Mouse (Mus musculus): ENCODE measurements around the gene Maml3. TPM values are rescaled to one million over a fixed set of nuclear protein-coding genes. Genes with fewer than 3 reads are reported as not detected.

The Maml3 gene
- polyA plus RNA-seq, 1 experiment from 2014 or later: 0.69 TPM

DNA sequence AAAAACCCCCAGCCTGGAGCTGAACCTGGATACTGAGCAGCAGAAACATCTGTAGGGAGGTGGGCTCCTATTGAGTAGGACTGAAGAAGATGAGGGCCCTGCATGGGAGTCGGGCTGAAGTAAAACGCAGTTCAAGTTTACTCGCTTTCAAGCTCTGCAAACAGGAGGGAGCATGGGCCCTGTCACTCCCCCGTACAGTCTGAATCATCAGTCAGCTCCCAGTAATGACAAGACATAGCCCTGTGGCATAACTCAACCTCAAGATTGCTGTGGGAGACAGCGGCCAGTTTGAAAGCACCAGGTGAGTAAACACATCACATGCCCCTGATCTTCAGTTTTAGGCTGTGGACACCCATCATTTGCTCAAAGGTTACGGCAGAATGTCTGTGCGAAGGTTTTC is 139.0 kb downstream of the Maml3 start:
- ATAC-seq (ENCODE audit: low read depth): no peak
- 60% methylated on average over 7 of the region's 7 CpGs for WGBS (ENCODE audit: insufficient replicate concordance)

DNA sequence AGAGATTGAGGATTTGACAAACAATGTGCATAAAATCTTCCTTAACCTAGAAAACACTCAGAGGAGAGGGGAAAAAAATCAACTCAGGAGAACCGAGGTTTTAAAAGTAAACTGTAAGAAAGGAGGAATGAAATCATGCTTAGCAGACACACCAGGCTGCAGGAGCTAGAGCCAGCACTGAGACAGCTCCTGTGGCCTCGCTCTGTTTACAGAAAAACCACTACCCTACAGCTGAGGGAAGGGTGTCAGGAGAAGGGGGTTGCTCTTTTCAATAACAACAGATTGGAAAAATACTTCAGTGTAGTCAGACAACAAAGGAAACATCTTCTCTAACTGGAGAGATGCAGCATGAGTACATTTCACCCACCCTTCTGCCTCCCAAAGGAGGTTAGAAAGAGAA is 139.4 kb downstream of the Maml3 start:
- H3K9ac ChIP-seq: no peak overlapping the region
- WGBS (ENCODE audit: insufficient replicate concordance): 21% methylated on average over 2 of the region's 2 CpGs
- no peak overlapping the region for H3K27ac ChIP-seq

More for the DNA sequence above, 139.0 kb downstream of the Maml3 start:
- no peaks in the 10 kb centered on the region for H3K36me3 ChIP-seq
- H3K4me3 ChIP-seq (replicated peaks): no peak overlapping the region
- no peak overlapping the region for H3K9ac ChIP-seq
- peaks cover 20% of the 10 kb centered on the region for H3K4me1 ChIP-seq (replicated peaks)
- no peaks in the 10 kb centered on the region for H3K27me3 ChIP-seq
- no peak overlapping the region for H3K4me2 ChIP-seq
- no peak overlapping the region for H3K27ac ChIP-seq
- DNase-seq: no peak
- H3K9me3 ChIP-seq (replicated peaks): no peaks in the 10 kb centered on the region

DNA sequence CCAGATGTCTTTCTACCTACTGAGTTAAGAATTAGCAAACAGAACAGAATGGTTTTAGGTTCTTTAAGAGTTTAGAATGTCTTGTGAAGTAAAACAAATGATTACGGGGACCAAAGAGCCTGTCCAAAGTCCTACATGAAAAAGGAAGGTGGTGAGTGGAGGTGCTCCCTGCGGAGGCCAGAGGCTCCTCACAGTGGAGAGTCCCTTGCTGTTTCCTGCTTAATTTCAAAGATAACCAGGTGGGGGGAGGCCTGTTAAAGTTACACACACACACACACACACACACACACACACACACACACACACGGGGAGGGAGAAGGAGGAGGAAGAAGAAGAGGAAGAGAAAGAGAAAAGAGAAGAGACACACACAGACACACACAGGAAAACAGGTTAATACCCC is 139.9 kb downstream of the Maml3 start:
- 23% methylated on average over 3 of the region's 3 CpGs for WGBS (ENCODE audit: insufficient replicate concordance)
- Histone ChIP-seq H3K27ac (no peak overlapping the region), H3K9me3 (replicated peaks) (no peaks in the 10 kb centered on the region), H3K4me2 (no peak overlapping the region), H3K4me1 (replicated peaks) (peaks cover 20% of the 10 kb centered on the region), H3K36me3 (no peaks in the 10 kb centered on the region), H3K4me3 (replicated peaks) (no peak overlapping the region), H3K9ac (no peak overlapping the region), H3K27me3 (no peaks in the 10 kb centered on the region)
- ATAC-seq (ENCODE audit: low read depth): no peak
- no peak for DNase-seq

More for the DNA sequence above, 139.4 kb downstream of the Maml3 start:
- ATAC-seq (ENCODE audit: low read depth) (no peak), DNase-seq (no peak)
- H3K27me3 ChIP-seq: no peaks in the 10 kb centered on the region
- no peaks in the 10 kb centered on the region for H3K9me3 ChIP-seq (replicated peaks)
- no peak overlapping the region for H3K4me2 ChIP-seq
- no peaks in the 10 kb centered on the region for H3K36me3 ChIP-seq
- no peak overlapping the region for H3K4me3 ChIP-seq (replicated peaks)
- peaks cover 20% of the 10 kb centered on the region for H3K4me1 ChIP-seq (replicated peaks)

DNA sequence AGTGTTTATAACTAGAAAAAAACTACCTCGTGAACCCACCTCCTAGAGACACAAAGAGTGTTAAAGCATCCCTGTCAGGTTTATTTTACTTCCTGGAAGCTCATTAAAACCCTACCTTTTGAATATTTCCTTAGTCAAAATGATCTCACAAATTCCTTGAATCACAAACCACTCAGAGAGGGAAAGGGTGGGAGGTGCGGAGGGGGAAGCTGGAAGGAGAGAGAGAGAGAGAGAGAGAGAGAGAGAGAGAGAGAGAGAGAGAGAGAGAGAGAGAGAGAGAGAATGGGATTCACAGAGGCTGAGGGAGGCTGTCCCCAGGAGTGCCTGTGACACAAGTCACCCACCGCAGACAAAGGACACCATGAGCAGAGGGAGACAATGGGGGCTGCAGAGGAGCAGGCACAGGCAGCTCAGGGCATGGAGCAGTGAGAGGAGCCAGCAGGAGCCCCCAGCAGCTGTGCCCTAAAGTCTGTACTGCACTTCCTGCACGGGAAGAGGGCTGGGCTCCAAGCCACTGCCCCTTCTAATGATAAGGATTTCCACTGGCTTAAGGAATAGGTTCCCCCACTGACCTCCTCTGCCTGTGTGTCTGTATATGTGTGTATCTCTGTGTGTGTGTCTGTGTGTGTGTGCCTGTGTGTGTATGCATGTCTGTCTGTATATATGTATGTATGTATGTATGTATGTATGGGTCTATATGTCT is 140.8 kb downstream of the Maml3 start:
- no peaks in the 10 kb centered on the region for H3K27me3 ChIP-seq
- WGBS (ENCODE audit: insufficient replicate concordance): 16% methylated on average over 4 of the region's 4 CpGs
- H3K4me3 ChIP-seq (replicated peaks): no peak overlapping the region
- peaks cover 20% of the 10 kb centered on the region for H3K4me1 ChIP-seq (replicated peaks)
- no peak overlapping the region for H3K4me2 ChIP-seq
- no peaks in the 10 kb centered on the region for H3K36me3 ChIP-seq
- no peak overlapping the region for H3K9ac ChIP-seq
- H3K9me3 ChIP-seq (replicated peaks): no peaks in the 10 kb centered on the region
- H3K27ac ChIP-seq: no peak overlapping the region
- ATAC-seq (ENCODE audit: low read depth): no peak
- DNase-seq: no peak

DNA sequence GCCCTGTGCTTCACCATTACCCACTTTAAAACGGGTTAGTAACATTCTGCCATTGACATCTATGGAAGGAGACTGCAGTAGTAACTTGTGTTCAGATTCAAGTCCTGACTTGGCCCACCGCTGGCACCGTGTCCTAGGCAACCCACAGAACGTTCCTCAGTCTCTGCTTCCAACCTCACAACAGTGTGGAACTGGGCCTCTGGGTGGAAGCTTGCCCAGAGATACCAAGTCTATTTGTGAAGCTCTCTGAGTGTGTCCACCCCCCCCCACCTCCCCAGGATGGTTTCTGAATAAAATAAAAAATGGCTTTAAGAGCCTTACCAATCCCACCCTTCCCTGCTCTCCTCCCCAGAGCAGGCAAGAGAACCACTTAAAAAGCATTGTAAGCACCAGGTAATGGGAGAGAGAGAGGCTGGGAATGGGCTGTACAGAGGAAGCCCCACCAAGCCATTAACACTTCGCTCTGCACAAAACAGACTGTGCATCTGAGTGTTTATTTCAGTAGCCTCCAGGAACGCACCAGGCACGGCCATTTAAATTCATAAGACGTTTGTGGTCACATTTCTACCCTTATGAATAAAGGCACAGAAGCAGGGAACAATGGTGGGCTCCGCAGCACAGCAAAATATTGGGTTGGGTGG is 141.6 kb downstream of the Maml3 start:
- no peaks in the 10 kb centered on the region for H3K9me3 ChIP-seq (replicated peaks)
- H3K4me1 ChIP-seq (replicated peaks): peaks cover 20% of the 10 kb centered on the region
- H3K4me3 ChIP-seq (replicated peaks): no peak overlapping the region
- WGBS (ENCODE audit: insufficient replicate concordance): 69% methylated on average over 9 of the region's 9 CpGs
- H3K27me3 ChIP-seq: no peaks in the 10 kb centered on the region
- no peak overlapping the region for H3K27ac ChIP-seq
- DNase-seq (no peak), ATAC-seq (ENCODE audit: low read depth) (no peak)
- H3K9ac ChIP-seq: no peak overlapping the region
- H3K4me2 ChIP-seq: no peak overlapping the region
- no peaks in the 10 kb centered on the region for H3K36me3 ChIP-seq

DNA sequence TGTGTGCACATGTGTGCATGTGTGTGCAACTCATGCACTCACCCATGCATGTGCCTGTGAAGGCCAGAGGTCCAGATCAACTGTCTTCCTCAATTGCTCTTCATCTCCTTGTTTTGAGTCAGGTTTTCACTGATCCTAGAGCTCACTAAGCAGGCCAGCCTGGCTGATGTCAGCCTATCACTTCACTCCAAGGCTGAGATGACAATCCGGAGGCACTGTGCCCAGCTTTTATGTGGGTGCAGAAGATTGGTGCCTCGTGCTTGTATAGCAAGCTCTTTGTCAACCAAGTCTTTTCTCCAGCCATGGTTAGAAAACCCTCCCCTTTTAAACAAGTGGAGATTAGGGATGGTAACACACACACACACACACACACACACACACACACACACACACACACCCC is 146.1 kb downstream of the Maml3 start:
- Histone ChIP-seq H3K9me3 (replicated peaks) (no peaks in the 10 kb centered on the region), H3K27ac (no peak overlapping the region), H3K4me2 (no peak overlapping the region), H3K9ac (no peak overlapping the region), H3K27me3 (0 out of 2 replicates have a peak, but pooled peaks cover 2% of the 10 kb centered on the region), H3K4me3 (replicated peaks) (no peak overlapping the region), H3K36me3 (no peaks in the 10 kb centered on the region), H3K4me1 (replicated peaks) (no peaks in the 10 kb centered on the region)
- WGBS (ENCODE audit: insufficient replicate concordance): 60% methylated on average over 2 of the region's 2 CpGs
- ATAC-seq (ENCODE audit: low read depth) (no peak), DNase-seq (no peak)

DNA sequence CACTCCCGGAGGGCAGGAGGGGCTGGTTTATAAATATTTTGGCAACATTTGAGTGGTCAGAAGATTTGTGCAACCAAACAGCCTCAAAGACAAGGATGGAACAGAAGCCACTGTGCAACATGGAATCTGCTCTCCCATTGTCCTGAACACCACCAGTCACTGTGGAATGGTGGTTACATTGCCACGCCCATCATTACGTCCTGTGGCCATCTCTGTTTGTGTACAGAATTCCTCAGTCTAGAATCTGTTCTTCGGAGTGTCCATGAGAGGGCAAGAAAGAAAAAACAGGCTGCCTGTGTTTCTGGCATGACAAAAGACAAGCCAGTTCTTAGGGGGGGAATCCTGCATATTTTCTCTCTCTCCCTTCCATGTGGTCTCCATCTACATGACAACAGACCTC is 150.4 kb downstream of the Maml3 start:
- no peak overlapping the region for H3K4me2 ChIP-seq
- peaks cover 14% of the 10 kb centered on the region for H3K4me1 ChIP-seq (replicated peaks)
- 63% methylated on average over 4 of the region's 4 CpGs for WGBS (ENCODE audit: insufficient replicate concordance)
- ATAC-seq (ENCODE audit: low read depth) (no peak), DNase-seq (no peak)
- no peaks in the 10 kb centered on the region for H3K9me3 ChIP-seq (replicated peaks)
- H3K36me3 ChIP-seq: no peaks in the 10 kb centered on the region
- H3K4me3 ChIP-seq (replicated peaks): no peak overlapping the region
- H3K27ac ChIP-seq: no peak overlapping the region
- 0 out of 2 replicates have a peak, but pooled peaks cover 2% of the 10 kb centered on the region for H3K27me3 ChIP-seq
- H3K9ac ChIP-seq: no peak overlapping the region

DNA sequence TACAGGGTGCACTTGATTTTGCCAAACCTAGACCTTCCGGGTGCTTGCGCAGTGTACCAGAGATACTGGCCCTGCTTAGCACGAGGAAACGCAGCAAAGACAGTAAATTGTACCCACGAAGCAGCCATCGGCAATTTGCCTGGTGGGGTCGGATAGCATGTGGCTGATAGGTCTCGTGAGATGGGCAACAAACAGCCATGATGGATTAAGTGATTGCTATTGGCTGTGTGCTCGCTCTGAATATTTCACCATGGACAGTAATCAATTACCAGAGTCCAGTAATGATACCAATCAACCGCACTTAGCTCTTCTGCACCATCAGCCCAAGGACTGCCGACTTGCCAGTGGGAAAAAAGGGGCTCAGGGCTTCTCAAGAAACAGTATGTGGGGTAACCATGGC is 150.9 kb downstream of the Maml3 start:
- Histone ChIP-seq H3K4me2 (no peak overlapping the region), H3K27me3 (0 out of 2 replicates have a peak, but pooled peaks cover 2% of the 10 kb centered on the region), H3K4me1 (replicated peaks) (peaks cover 14% of the 10 kb centered on the region), H3K9me3 (replicated peaks) (no peaks in the 10 kb centered on the region), H3K4me3 (replicated peaks) (no peak overlapping the region), H3K27ac (no peak overlapping the region), H3K36me3 (no peaks in the 10 kb centered on the region), H3K9ac (no peak overlapping the region)
- 80% methylated on average over 11 of the region's 11 CpGs for WGBS (ENCODE audit: insufficient replicate concordance)
- ATAC-seq (ENCODE audit: low read depth) (no peak), DNase-seq (no peak)

DNA sequence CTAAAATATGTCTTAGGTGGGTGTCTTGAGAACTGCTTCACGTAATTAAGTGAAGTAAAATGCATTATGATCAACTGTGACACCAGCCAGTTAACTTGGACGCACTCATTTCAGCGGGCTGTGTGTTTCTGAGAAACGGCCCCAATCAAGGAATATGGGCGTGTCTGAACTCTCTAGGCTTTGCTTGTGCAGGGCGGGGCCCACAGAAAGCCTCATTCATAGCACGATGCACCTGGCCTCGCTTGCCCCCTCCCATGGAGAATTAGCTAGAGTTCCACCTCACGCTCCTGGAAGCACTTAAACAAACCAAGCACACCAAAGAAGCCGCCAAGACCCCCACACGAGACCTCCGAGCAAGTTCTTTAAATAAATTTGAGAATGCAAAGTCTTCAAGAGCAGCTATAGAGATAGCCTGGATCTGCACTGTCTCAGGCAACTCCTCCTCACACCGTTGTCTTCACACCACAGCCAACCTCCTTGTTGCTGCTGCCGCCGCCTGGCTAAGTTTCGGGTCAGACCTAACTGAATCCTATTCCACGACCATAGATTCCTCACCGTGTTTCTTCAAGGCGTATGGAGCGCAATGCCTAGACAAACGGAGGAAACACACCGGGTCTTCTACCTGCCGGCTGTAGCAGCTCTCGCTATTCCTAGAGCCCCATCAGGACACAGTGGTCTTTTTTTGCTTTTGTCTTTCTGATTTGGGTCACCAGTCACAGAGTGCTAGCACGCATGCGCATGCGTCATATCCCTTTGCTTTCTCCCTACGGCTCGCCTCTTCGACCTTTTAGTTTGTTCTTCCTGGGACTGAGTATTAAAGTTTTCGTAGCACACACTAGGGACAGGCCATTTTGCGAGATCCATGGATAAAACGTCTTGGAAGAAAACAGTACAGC is 151.9 kb downstream of the Maml3 start:
- H3K27ac ChIP-seq: no peak overlapping the region
- H3K4me3 ChIP-seq (replicated peaks): no peak overlapping the region
- WGBS (ENCODE audit: insufficient replicate concordance): 61% methylated on average over 33 of the region's 33 CpGs

DNA sequence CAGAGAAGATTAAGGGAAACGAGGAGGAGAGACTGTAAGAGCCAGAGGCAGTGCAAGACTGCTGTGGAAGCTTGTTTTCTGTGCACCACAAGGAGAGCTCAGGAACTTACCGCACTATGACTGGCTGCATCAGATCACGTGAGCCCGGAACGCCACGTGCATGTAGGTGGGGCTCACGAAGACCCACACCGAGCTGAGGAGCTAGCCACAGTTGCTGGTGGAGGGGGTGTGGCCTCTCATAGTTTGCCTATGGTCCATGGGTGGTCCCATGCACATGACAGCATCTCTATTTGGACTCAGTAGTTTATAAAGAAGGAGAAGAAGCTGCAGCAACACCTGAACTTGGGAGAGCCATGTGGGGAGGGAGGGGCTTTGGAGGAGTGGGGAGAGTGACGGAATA is 152.6 kb downstream of the Maml3 start:
- 77% methylated on average over 9 of the region's 9 CpGs for whole genome bisulfite sequencing (ENCODE audit: insufficient replicate concordance)
- no peak overlapping the region for H3K4me2 ChIP-seq

More for the DNA sequence above, 151.9 kb downstream of the Maml3 start:
- peak overlapping the region; percentile 10 for H3K4me2 ChIP-seq
- H3K27me3 ChIP-seq: 0 out of 2 replicates have a peak, but pooled peaks cover 2% of the 10 kb centered on the region
- no peak overlapping the region for H3K9ac ChIP-seq
- DNase-seq (no peak), ATAC-seq (ENCODE audit: low read depth) (no peak)
- no peaks in the 10 kb centered on the region for H3K9me3 ChIP-seq (replicated peaks)
- H3K4me1 ChIP-seq (replicated peaks): peaks cover 14% of the 10 kb centered on the region
- no peaks in the 10 kb centered on the region for H3K36me3 ChIP-seq

DNA sequence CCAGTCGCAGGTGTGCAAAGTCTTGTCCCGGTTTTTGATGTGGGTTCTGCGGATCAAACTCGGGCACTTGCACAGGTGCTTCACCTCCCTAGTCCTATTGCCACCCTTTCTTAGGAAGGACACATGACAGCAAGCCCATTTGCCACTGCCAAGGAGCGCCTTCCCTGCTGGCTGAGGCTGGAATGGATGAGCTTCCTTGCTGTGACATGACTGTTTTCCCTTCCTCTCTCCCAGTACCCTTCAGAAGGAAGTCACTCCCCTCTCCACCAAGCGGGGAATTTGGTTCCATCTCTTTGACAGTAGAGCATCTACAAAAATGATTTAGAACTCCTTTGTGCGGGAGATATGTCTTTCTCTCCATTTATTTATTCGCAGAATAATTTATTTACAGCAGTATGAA is 155.2 kb downstream of the Maml3 start:
- H3K4me2 ChIP-seq: no peak overlapping the region
- no peak for DNase-seq
- no peaks in the 10 kb centered on the region for H3K36me3 ChIP-seq
- H3K9me3 ChIP-seq (replicated peaks): no peaks in the 10 kb centered on the region
- H3K4me1 ChIP-seq (replicated peaks): peaks cover 18% of the 10 kb centered on the region
- WGBS (ENCODE audit: insufficient replicate concordance): 75% methylated on average over 8 of the region's 8 CpGs
- H3K4me3 ChIP-seq (replicated peaks): no peak overlapping the region
- no peak overlapping the region for H3K9ac ChIP-seq
- ATAC-seq (ENCODE audit: low read depth): no peak
- H3K27me3 ChIP-seq: no peaks in the 10 kb centered on the region
- H3K27ac ChIP-seq: no peak overlapping the region

More for the DNA sequence above, 152.6 kb downstream of the Maml3 start:
- no peak for DNase-seq
- Histone ChIP-seq H3K9ac (no peak overlapping the region), H3K36me3 (no peaks in the 10 kb centered on the region), H3K9me3 (replicated peaks) (no peaks in the 10 kb centered on the region), H3K27ac (no peak overlapping the region), H3K27me3 (0 out of 2 replicates have a peak, but pooled peaks cover 2% of the 10 kb centered on the region), H3K4me3 (replicated peaks) (no peak overlapping the region), H3K4me1 (replicated peaks) (peaks cover 15% of the 10 kb centered on the region)
- ATAC-seq (ENCODE audit: low read depth): no peak
